Mouse (Mus musculus): ENCODE data around the gene Wipf2.

Gene Wipf2

DNA sequence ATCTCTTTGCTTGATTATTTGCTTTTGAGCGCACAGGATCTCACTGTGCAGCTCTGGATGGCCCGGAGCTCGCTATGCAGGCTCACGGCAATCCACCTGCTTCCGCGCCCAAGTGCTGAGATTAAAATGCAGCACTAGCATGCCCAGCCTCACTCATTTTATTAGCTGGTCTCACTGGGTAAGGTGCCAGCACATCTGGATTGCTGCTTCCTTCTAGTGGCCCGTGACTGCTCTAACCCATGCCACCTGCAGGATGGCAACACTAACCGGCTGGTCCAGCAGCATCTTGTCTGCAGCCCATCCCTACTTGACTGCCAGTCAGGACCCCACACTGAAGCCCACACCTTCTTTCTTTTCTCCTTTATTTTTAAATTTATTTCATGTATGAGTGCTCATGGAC lies 9.3 kb upstream of the Wipf2 start:
- no peak for DNase-seq (ENCODE audit: low read depth, low spot score)

GRCm38 (mm10) chr11:98854659-98855058 lies 8.8 kb upstream of the Wipf2 start:
- no peak for DNase-seq (ENCODE audit: low read depth, low spot score)

DNA sequence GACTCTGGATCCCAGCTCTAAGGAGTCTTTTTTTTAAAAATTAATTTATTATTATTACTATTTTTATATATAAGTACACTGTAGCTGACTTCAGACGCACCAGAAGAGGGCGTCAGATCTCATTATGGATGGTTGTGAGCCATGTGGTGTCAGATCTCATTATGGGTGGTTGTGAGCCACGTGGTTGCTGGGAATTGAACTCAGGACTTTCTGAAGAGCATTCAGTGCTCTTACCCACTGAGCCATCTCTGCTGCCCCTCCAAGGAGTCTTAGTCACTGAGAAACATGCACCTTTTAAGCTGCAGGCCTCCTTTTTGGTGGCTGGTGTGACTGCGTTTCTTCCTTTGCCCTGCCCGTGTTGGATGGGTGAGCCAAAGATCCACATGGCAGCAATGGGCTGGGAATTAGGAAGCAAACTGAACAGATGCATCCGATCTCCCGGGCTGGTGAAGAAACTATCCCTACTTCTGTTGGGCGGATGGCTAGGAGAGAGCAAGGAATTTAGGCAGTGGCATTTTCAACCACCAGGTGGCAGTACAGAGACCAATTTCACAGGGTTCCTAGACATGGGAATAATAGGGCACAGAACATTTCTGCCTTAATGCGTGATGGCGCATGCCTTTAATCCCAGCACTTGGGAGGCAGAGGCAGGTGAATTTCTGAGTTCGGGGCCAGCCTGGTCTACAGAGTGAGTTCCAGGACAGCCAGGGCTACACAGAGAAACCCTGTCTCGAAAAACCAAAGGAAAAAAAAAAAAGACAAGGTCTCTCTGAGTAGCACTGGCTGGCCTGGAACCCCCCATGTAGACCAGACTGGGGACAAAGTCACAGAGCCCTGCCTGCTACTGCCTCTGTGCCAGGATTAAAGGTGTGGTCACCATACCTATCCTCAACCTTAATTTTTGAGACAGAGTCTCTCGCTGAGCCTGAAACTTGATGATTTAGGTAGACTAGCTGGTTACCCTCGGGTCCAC lies 4.4 kb upstream of the Wipf2 start:
- DNase-seq (ENCODE audit: low read depth, low spot score): peak; percentile 65

- DNase-seq (ENCODE audit: low read depth, low spot score): no peak
Observed at GRCm38 (mm10) chr11:98863751-98864429, 452 bp downstream of the Wipf2 start.

DNA sequence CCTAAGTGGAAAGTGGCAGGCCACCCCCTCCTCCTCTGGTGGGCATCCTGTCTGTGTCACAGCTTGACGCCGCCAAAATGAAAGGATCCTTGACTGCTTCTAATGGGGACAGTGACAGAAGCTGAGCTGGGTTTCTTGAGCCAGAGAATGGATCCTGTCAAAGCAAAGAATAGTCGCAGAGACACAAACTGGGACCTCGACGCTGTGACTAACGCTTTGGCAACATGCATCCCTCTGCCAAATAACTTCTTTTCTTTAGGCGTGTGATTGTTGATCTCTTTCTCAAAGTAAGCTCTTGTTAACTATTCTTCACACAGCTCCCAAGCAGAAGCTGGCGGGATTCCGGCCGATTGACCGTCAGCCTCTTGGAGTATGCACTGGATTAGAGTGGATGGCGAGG lies 3.9 kb downstream of the Wipf2 start:
- no peak for DNase-seq (ENCODE audit: low read depth, low spot score)

DNA sequence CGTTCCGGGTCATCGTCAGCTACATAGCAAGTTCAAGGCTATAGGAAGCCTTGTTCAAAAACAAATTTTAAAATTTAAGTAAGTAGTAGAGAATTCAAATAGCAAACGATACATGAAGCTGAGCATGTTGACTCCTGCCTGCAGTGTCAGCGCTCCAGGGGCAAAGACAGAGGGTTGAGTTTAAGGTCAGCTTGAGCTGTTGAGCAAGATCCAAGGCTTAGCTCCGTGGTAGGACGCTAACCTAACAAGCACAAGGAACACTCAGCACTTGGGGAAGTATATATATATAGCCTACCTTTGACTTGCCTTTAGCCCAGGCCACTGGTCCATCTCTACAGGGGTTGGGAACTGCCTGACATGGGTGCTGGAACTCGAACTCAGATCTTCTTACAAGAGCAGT lies 6.5 kb downstream of the Wipf2 start:
- DNase-seq (ENCODE audit: low read depth, low spot score): no peak

- no peak for DNase-seq (ENCODE audit: low read depth, low spot score)
Observed at GRCm38 (mm10) chr11:98870791-98871190, 7.4 kb downstream of the Wipf2 start.

GRCm38 (mm10) chr11:98871416-98871815 lies 8.0 kb downstream of the Wipf2 start:
- no peak for DNase-seq (ENCODE audit: low read depth, low spot score)

DNA sequence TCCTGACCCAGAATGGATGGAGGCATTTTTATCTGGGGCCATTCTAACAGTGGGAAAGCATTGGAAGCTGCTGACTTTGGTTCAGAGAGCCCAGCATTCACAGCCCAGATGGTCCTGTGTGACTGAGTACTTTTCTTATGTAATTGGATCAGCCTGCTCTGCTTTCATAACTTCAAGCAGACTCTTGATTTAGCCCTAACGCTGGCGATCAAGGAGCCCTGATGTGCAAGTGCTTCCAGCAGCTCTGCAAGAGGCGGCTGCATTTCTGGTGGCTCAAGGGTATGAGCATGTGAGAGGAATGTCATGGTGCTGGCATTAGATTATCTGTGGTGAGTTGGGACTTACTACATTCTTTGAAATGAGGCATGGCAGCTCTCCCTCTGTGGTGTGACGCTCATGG lies 8.6 kb downstream of the Wipf2 start:
- DNase-seq (ENCODE audit: low read depth, low spot score): no peak

DNA sequence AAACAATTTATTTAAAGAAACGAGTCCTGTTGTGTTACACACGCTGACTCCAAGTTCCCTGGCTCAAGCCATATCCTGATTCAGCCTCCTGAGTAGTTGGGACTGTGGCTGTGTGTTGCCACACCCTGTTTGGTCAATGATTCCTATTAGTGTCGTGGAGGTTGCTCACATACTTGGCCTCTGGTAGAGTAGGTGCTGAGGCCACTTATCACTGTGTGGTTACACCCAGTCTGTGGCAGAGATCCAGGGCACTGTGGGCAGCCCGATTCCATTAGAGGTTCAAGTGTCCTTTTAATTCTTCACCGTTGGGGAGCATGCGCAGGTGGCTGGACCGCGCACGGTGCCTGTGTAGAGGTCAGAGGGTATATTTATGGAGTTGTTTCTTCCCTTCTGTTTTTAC lies 10.5 kb downstream of the Wipf2 start:
- DNase-seq (ENCODE audit: low read depth, low spot score): no peak

DNA sequence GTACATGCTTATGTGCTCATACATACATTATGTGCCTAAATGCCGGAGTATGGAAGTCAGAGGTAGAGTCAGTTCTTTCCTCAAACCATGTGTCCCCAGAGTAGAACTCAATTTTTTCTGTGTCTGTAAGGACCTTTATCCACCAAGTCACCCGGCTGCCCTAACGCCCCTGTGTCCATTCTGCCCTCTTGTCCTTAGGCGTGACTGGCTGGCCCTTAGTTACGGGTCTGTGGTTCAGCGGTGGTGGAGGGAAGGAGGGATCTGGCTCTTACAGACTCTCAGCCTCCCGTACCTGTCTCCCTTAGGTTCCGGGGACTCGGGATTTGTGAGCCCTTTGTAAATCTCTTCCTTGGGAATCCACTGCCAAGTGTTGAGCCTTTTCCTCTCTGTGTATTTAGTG lies 13.6 kb downstream of the Wipf2 start:
- DNase-seq (ENCODE audit: low read depth, low spot score): no peak

GRCm38 (mm10) chr11:98887703-98888102 lies 24.3 kb downstream of the Wipf2 start:
- DNase-seq (ENCODE audit: low read depth, low spot score): no peak

DNA sequence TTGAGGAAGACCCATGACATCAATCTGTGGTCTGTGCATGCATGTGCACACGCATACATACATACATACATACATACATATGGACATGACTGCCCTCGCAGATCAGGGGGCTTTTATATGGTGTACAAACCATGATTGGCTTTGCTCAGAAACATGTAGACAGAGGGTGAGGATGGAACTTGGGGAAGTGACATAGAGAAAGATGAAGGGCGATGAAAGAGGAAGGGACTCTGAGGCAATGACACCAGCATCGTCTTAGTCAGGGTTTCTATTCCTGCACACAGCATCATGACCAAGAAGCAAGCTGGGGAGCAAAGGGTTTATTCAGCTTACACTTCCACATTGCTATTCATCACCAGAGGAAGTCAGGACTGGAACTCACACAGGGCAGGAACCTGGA lies 25.6 kb downstream of the Wipf2 start:
- no peak for DNase-seq (ENCODE audit: low read depth, low spot score)

DNA sequence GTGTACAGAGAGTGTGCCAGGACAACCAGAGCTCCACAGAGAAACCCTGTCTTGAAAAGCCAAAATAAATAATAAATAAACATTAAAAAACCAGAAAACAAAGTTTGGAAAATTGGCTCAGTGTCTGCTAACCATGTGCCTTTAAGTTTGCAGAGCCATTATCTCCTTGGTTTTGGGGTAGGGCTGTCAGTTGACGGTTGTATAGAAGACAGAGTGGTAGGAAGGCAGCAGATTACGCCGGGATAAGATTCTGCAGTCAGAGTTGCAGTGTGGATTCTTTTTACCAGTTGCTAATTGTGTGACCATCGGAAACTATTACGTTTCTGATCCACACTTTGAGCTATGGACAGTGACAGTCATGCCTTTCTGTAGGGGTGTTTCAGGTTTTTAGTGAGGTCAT lies 26.5 kb downstream of the Wipf2 start:
- no peak for DNase-seq (ENCODE audit: low read depth, low spot score)

GRCm38 (mm10) chr11:98892426-98892825 lies 29.0 kb downstream of the Wipf2 start:
- DNase-seq (ENCODE audit: low read depth, low spot score): no peak

- DNase-seq (ENCODE audit: low read depth, low spot score): no peak
Observed at GRCm38 (mm10) chr11:98900529-98901125, 37.2 kb downstream of the Wipf2 start.

- no peak for DNase-seq (ENCODE audit: low read depth, low spot score)
Observed at GRCm38 (mm10) chr11:98902621-98903245, 39.3 kb downstream of the Wipf2 start.

DNA sequence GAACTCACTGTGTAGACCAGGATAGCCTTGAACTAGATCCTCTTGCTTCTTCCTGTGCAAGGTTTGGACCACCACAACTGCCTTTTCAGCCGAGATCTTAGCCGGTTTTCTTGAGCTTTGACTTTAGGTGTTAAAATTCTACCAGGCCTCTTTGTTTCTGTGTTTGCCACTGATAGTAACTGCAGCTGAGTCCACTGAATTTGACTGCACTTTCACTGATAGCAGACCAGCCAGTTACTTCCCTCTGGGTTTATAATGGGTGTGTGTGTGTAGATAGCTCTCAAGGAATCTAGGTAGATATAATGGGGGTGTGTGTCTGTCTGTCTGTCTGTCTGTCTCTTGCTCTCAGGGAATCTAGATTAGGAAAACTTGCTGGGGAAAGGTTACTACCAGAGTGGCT lies 41.1 kb downstream of the Wipf2 start:
- DNase-seq (ENCODE audit: low read depth, low spot score): no peak

GRCm38 (mm10) chr11:98905033-98905432 lies 41.6 kb downstream of the Wipf2 start:
- no peak for DNase-seq (ENCODE audit: low read depth, low spot score)

GRCm38 (mm10) chr11:98905583-98905982 lies 42.1 kb downstream of the Wipf2 start:
- no peak for DNase-seq (ENCODE audit: low read depth, low spot score)

GRCm38 (mm10) chr11:98907063-98907436 lies 43.6 kb downstream of the Wipf2 start:
- no peak for DNase-seq (ENCODE audit: low read depth, low spot score)
